Mouse (Mus musculus): ENCODE data around the gene Gmpr. TPM values are rescaled to one million over a fixed set of nuclear protein-coding genes. Genes with fewer than 3 reads are reported as not detected.

Gene Gmpr
- polyA plus RNA-seq, 1 experiment, result 5.7 TPM

- Histone ChIP-seq H3K36me3 (ENCODE audit: control insufficient read depth, insufficient read depth, low read length) (no peaks in the 10 kb centered on the region), H3K27ac (ENCODE audit: insufficient read depth, low read length) (no peak overlapping the region), H3K4me1 (ENCODE audit: control insufficient read depth, insufficient read depth, insufficient read length) (no peaks in the 10 kb centered on the region), H3K27me3 (ENCODE audit: control insufficient read depth, insufficient read depth, low read length) (no peaks in the 10 kb centered on the region), H3K4me3 (ENCODE audit: extremely low read depth, insufficient read depth, insufficient read length) (no peak overlapping the region)
- no peak for DNase-seq (ENCODE audit: low read depth in 1 of 2, low spot score in 2 of 2)
- WGBS, result 93% methylated on average over 3 of the region's 3 CpGs
- TF ChIP-seq CTCF (IDR thresholded peaks at IDR 0.05; ENCODE audit: extremely low read depth, insufficient read depth, insufficient read length, insufficient replicate concordance), result no peak
- TF ChIP-seq POLR2A (IDR thresholded peaks at IDR 0.05; ENCODE audit: low read depth, low read length), result no peak
Measured at GRCm38 (mm10) chr13:45559258-45559657, 52.0 kb downstream of the Gmpr start.

GRCm38 (mm10) chr13:45560543-45560942 lies 53.3 kb downstream of the Gmpr start:
- TF ChIP-seq CTCF (IDR thresholded peaks at IDR 0.05; ENCODE audit: extremely low read depth, insufficient read depth, insufficient read length, insufficient replicate concordance) (peak; percentile 4; the same call in 1 of the 2 replicates), POLR2A (IDR thresholded peaks at IDR 0.05; ENCODE audit: low read depth, low read length) (no peak)
- Histone ChIP-seq H3K27me3 (ENCODE audit: control insufficient read depth, insufficient read depth, low read length) (no peaks in the 10 kb centered on the region), H3K36me3 (ENCODE audit: control insufficient read depth, insufficient read depth, low read length) (no peaks in the 10 kb centered on the region), H3K4me1 (ENCODE audit: control insufficient read depth, insufficient read depth, insufficient read length) (no peaks in the 10 kb centered on the region), H3K27ac (ENCODE audit: insufficient read depth, low read length) (no peak overlapping the region), H3K4me3 (ENCODE audit: extremely low read depth, insufficient read depth, insufficient read length) (no peak overlapping the region)
- no peak for DNase-seq (ENCODE audit: low read depth in 1 of 2, low spot score in 2 of 2)
- 80% methylated on average over 7 of the region's 7 CpGs for WGBS

GRCm38 (mm10) chr13:45562011-45562410 lies 54.8 kb downstream of the Gmpr start:
- peaks cover 2% of the 10 kb centered on the region; the same call in 1 of the 2 replicates for H3K36me3 ChIP-seq (ENCODE audit: control insufficient read depth, insufficient read depth, low read length)
- H3K4me1 ChIP-seq (ENCODE audit: control insufficient read depth, insufficient read depth, insufficient read length), result no peaks in the 10 kb centered on the region
- TF ChIP-seq CTCF (IDR thresholded peaks at IDR 0.05; ENCODE audit: extremely low read depth, insufficient read depth, insufficient read length, insufficient replicate concordance), result no peak
- H3K27ac ChIP-seq (ENCODE audit: insufficient read depth, low read length), result no peak overlapping the region
- no peak overlapping the region for H3K4me3 ChIP-seq (ENCODE audit: extremely low read depth, insufficient read depth, insufficient read length)
- no peaks in the 10 kb centered on the region for H3K27me3 ChIP-seq (ENCODE audit: control insufficient read depth, insufficient read depth, low read length)
- WGBS, result 89% methylated on average over 9 of the region's 9 CpGs
- no peak for DNase-seq (ENCODE audit: low read depth in 1 of 2, low spot score in 2 of 2)

GRCm38 (mm10) chr13:45564946-45565345 lies 57.7 kb downstream of the Gmpr start:
- Histone ChIP-seq H3K27ac (ENCODE audit: insufficient read depth, low read length) (no peak overlapping the region), H3K36me3 (ENCODE audit: control insufficient read depth, insufficient read depth, low read length) (peaks cover 2% of the 10 kb centered on the region; the same call in 1 of the 2 replicates), H3K27me3 (ENCODE audit: control insufficient read depth, insufficient read depth, low read length) (no peaks in the 10 kb centered on the region), H3K4me3 (ENCODE audit: extremely low read depth, insufficient read depth, insufficient read length) (no peak overlapping the region), H3K4me1 (ENCODE audit: control insufficient read depth, insufficient read depth, insufficient read length) (no peaks in the 10 kb centered on the region)
- 84% methylated on average over 4 of the region's 4 CpGs for WGBS
- no peak for DNase-seq (ENCODE audit: low read depth in 1 of 2, low spot score in 2 of 2)
- TF ChIP-seq POLR2A (IDR thresholded peaks at IDR 0.05; ENCODE audit: low read depth, low read length) (no peak), CTCF (IDR thresholded peaks at IDR 0.05; ENCODE audit: extremely low read depth, insufficient read depth, insufficient read length, insufficient replicate concordance) (no peak)

- Histone ChIP-seq H3K36me3 (ENCODE audit: control insufficient read depth, insufficient read depth, low read length) (peaks cover 2% of the 10 kb centered on the region; the same call in 1 of the 2 replicates), H3K4me1 (ENCODE audit: control insufficient read depth, insufficient read depth, insufficient read length) (no peaks in the 10 kb centered on the region), H3K27me3 (ENCODE audit: control insufficient read depth, insufficient read depth, low read length) (no peaks in the 10 kb centered on the region), H3K4me3 (ENCODE audit: extremely low read depth, insufficient read depth, insufficient read length) (no peak overlapping the region), H3K27ac (ENCODE audit: insufficient read depth, low read length) (no peak overlapping the region)
- 81% methylated on average over 7 of the region's 7 CpGs for WGBS
- TF ChIP-seq POLR2A (IDR thresholded peaks at IDR 0.05; ENCODE audit: low read depth, low read length) (no peak), CTCF (IDR thresholded peaks at IDR 0.05; ENCODE audit: extremely low read depth, insufficient read depth, insufficient read length, insufficient replicate concordance) (no peak)
- DNase-seq (ENCODE audit: low read depth in 1 of 2, low spot score in 2 of 2), result no peak
Measured at GRCm38 (mm10) chr13:45569932-45570331, 62.7 kb downstream of the Gmpr start.

- 7% methylated on average over 6 of the region's 6 CpGs for WGBS
- TF ChIP-seq POLR2A (IDR thresholded peaks at IDR 0.05; ENCODE audit: low read depth, low read length), result no peak
- peak; percentile 79; the same call in 1 of the 2 replicates for TF ChIP-seq CTCF (IDR thresholded peaks at IDR 0.05; ENCODE audit: extremely low read depth, insufficient read depth, insufficient read length, insufficient replicate concordance)
- peak; percentile 33 to 65 for DNase-seq (ENCODE audit: low read depth in 1 of 2, low spot score in 2 of 2)
- H3K4me3 ChIP-seq (ENCODE audit: extremely low read depth, insufficient read depth, insufficient read length), result no peak overlapping the region
- no peaks in the 10 kb centered on the region for H3K4me1 ChIP-seq (ENCODE audit: control insufficient read depth, insufficient read depth, insufficient read length)
- H3K36me3 ChIP-seq (ENCODE audit: control insufficient read depth, insufficient read depth, low read length), result no peaks in the 10 kb centered on the region
- H3K27me3 ChIP-seq (ENCODE audit: control insufficient read depth, insufficient read depth, low read length), result no peaks in the 10 kb centered on the region
- H3K27ac ChIP-seq (ENCODE audit: insufficient read depth, low read length), result no peak overlapping the region
Measured at GRCm38 (mm10) chr13:45571795-45572262, 64.6 kb downstream of the Gmpr start.

- no peaks in the 10 kb centered on the region for H3K36me3 ChIP-seq (ENCODE audit: control insufficient read depth, insufficient read depth, low read length)
- no peak overlapping the region for H3K4me3 ChIP-seq (ENCODE audit: extremely low read depth, insufficient read depth, insufficient read length)
- H3K27ac ChIP-seq (ENCODE audit: insufficient read depth, low read length), result no peak overlapping the region
- peak in 1 of 2 experiments; percentile 35 for DNase-seq (ENCODE audit: low read depth in 1 of 2, low spot score in 2 of 2)
- WGBS, result 17% methylated on average over 4 of the region's 4 CpGs
- H3K4me1 ChIP-seq (ENCODE audit: control insufficient read depth, insufficient read depth, insufficient read length), result no peaks in the 10 kb centered on the region
- no peak for TF ChIP-seq POLR2A (IDR thresholded peaks at IDR 0.05; ENCODE audit: low read depth, low read length)
- peak; percentile 55; the same call in 1 of the 2 replicates for TF ChIP-seq CTCF (IDR thresholded peaks at IDR 0.05; ENCODE audit: extremely low read depth, insufficient read depth, insufficient read length, insufficient replicate concordance)
- no peaks in the 10 kb centered on the region for H3K27me3 ChIP-seq (ENCODE audit: control insufficient read depth, insufficient read depth, low read length)
Measured at GRCm38 (mm10) chr13:45572768-45573167, 65.5 kb downstream of the Gmpr start.
